In genomic region chr9:115562783-115563182, GRCm38 (mm10) we compare ENCODE assay signal across 14 mouse cellular contexts.
A peak's percentile ranks its signal among the peaks of the same experiment; 100 is the strongest.
DNase-seq lines count a peak whose midpoint lies in the region.
"Had no signal": no experiment of that assay in that cellular context is flagged by ENCODE, and none has a peak within 500 bp of the region (broad histone marks: within the 10 kb centered on the region; RNA-seq: fewer than 3 reads in every experiment).

No protein-coding gene starts in this region.

- DNase-seq in gastrocnemius, postnatal 25 days = peak; percentile 24
- DNase-seq in gastrocnemius, postnatal 4 days (ENCODE audit: low spot score in 2 of 2) = no peak
- DNase-seq in urinary bladder, postnatal 25 days (ENCODE audit: low spot score) = peak; percentile 29
- DNase-seq in urinary bladder, postnatal 10 days (ENCODE audit: low spot score) = no peak
- peak; percentile 31 for DNase-seq in hindlimb bud, embryonic 11.5 days (ENCODE audit: extremely low spot score, low read depth, low spot score)
- DNase-seq in skeletal muscle tissue, adult 2 months (ENCODE audit: low read depth, low spot score) = peak; percentile 49
- no peak for DNase-seq in right cerebral cortex, postnatal 14 days
- no peak for DNase-seq in spleen, adult 12 weeks (ENCODE audit: low spot score)
- DNase-seq: cerebellum, adult 18-20 months; heart, adult 2 months; heart, postnatal 4 days; kidney, adult 11 months; liver; thymus, adult 2 months had no signal

Comparison
In these comparisons a context has a peak if more than half of its experiments do, and no peak if none do; other contexts are left out.
1. DNase-seq: peak in gastrocnemius, postnatal 25 days (single experiment), urinary bladder, postnatal 25 days (single experiment), hindlimb bud, embryonic 11.5 days (single experiment) and skeletal muscle tissue, adult 2 months (single experiment); none in gastrocnemius, postnatal 4 days (0 of 2), urinary bladder, postnatal 10 days (single experiment), right cerebral cortex, postnatal 14 days (single experiment) and spleen, adult 12 weeks (single experiment).